Mouse (Mus musculus) mature B cell (primary cell): ENCODE results near the gene Gm14692.
"Not testable (repeated sequence)": the region's sequence is repeated elsewhere in the genome, so short reads cannot be mapped to it uniquely, and the experiment has no call there.

Source experiments
- in situ Hi-C: fragments of 300-500 bp; cut with MboI; formaldehyde crosslinking; loops from 2 replicates; pipeline ENCODE4 v1.14.3; 2019

Gm14692 gene

GRCm38 (mm10) chrX:67695398-67695797 is at the start of gene Gm14692:
Gene Gm14692, plus strand, starts transcription at chrX:67695698.
- in situ Hi-C loops: not testable (repeated sequence)

DNA sequence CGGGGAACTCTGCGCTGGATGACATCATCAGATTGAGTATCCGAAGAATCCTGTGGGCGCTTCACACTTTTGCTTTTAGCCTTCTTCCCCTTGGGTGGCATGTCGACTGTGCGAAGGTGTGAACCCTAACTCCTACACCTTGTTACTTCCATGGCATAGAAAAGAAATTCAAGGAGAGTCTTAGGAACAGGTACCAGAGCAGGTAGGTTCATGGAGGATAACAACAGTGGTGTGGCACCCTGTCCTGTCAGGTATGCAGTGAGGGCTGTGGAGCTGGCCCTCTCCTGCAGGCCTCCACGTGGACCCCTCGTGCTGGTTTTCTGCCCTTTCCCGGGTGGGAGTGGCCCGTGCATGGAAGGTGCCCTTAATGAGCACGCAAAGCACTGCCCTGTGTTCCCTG is 2.0 kb upstream of the Gm14692 start, which contains the start of gene Gm1140:
Gm1140 (minus strand) TSS at position 101 of the 400 bp plus-strand sequence.
- in situ Hi-C loops: not testable (repeated sequence)
